In genomic region chr12:29274166-29274565, GRCm38 (mm10) we compare ENCODE assay signal across 19 mouse cellular contexts.
A peak's percentile ranks its signal among the peaks of the same experiment; 100 is the strongest.
DNase-seq lines count a peak whose midpoint lies in the region; ATAC-seq lines count a peak whose summit lies in the region.
"Had no signal": no experiment of that assay in that cellular context is flagged by ENCODE, and none has a peak within 500 bp of the region (broad histone marks: within the 10 kb centered on the region; RNA-seq: fewer than 3 reads in every experiment).

No protein-coding gene starts in this region.

- ATAC-seq in midbrain, embryonic 11.5 days (ENCODE audit: low FRiP score) = no peak
- ATAC-seq in midbrain, embryonic 15.5 days (replicated peaks) = no peak
- ATAC-seq: activated CD4-positive, CD25-positive, alpha-beta regulatory T cell, adult 4 months; CD4-positive, CD25-positive, alpha-beta regulatory T cell, adult 4 months; Patski had no signal

- H3K4me1 ChIP-seq in heart, embryonic 10.5 days = no peaks in the 10 kb centered on the region
- H3K4me1 ChIP-seq in midbrain, embryonic 11.5 days (ENCODE audit: control insufficient read depth, insufficient read depth, low read length) = no peaks in the 10 kb centered on the region
- peaks cover 3% of the 10 kb centered on the region for H3K4me1 ChIP-seq in midbrain, embryonic 15.5 days

- no peak overlapping the region for H3K4me2 ChIP-seq in midbrain, embryonic 11.5 days
- no peak overlapping the region for H3K4me2 ChIP-seq in midbrain, embryonic 15.5 days

- DNase-seq in heart, adult 11 months = peak; percentile 74
- no peak for DNase-seq in heart, embryonic 10.5 days (ENCODE audit: low spot score)
- peak; percentile 62 for DNase-seq in midbrain, embryonic 11.5 days (ENCODE audit: low spot score, missing footprints)
- DNase-seq: adrenal gland, adult 2 months; adrenal gland, adult 8-10 months; adrenal gland, postnatal 10 days; adrenal gland, postnatal 14 days; adrenal gland, postnatal 25 days; adrenal gland, postnatal 36 days; B cell, adult 2 months; cerebellum, adult 11 months; cerebellum, adult 11-12 months; cerebellum, adult 18-20 months had no signal

- H3K9me3 ChIP-seq in heart, embryonic 10.5 days = no peaks in the 10 kb centered on the region
- H3K9me3 ChIP-seq in midbrain, embryonic 11.5 days (ENCODE audit: control insufficient read depth, low read length) = no peaks in the 10 kb centered on the region; the same call in 1 of the 2 replicates
- no peaks in the 10 kb centered on the region for H3K9me3 ChIP-seq in midbrain, embryonic 15.5 days

- H3K27ac ChIP-seq in heart, embryonic 10.5 days = no peak overlapping the region
- no peak overlapping the region for H3K27ac ChIP-seq in midbrain, embryonic 11.5 days (ENCODE audit: low read depth, low read length)
- H3K27ac ChIP-seq in midbrain, embryonic 15.5 days = no peak overlapping the region

- H3K9ac ChIP-seq in midbrain, embryonic 11.5 days (ENCODE audit: low read length) = no peak overlapping the region
- H3K9ac ChIP-seq in midbrain, embryonic 15.5 days = no peak overlapping the region

- no peaks in the 10 kb centered on the region for H3K36me3 ChIP-seq in heart, embryonic 10.5 days
- no peaks in the 10 kb centered on the region for H3K36me3 ChIP-seq in midbrain, embryonic 11.5 days (ENCODE audit: control insufficient read depth, insufficient read depth, low read length)
- H3K36me3 ChIP-seq in midbrain, embryonic 15.5 days (replicated peaks) = no peaks in the 10 kb centered on the region
- H3K36me3 ChIP-seq: G1E had no signal

- H3K4me3 ChIP-seq in heart, embryonic 10.5 days = no peak overlapping the region
- no peak overlapping the region for H3K4me3 ChIP-seq in midbrain, embryonic 11.5 days (ENCODE audit: low read depth, low read length)
- no peak overlapping the region for H3K4me3 ChIP-seq in midbrain, embryonic 15.5 days

- 86% methylated on average over 4 of the region's 4 CpGs for WGBS in heart, embryonic 10.5 days
- 95% methylated on average over 4 of the region's 4 CpGs for WGBS in midbrain, embryonic 11.5 days
- 96% methylated on average over 4 of the region's 4 CpGs for WGBS in midbrain, embryonic 15.5 days

- no peaks in the 10 kb centered on the region for H3K27me3 ChIP-seq in heart, embryonic 10.5 days (ENCODE audit: insufficient read depth, poor library complexity, severe bottlenecking)
- no peaks in the 10 kb centered on the region for H3K27me3 ChIP-seq in midbrain, embryonic 11.5 days (ENCODE audit: control insufficient read depth, insufficient read depth, low read length)
- no peaks in the 10 kb centered on the region for H3K27me3 ChIP-seq in midbrain, embryonic 15.5 days (replicated peaks)
- H3K27me3 ChIP-seq: CH12.LX, Patski had no signal
